Mouse (Mus musculus) left cerebral cortex, postnatal 14 days (tissue): ENCODE measurements around the gene Pilrb1. TPM values are rescaled to one million over a fixed set of nuclear protein-coding genes. Genes with fewer than 3 reads are reported as not detected.

Experiments
- DNase-seq, 2 experiments: peaks; one replicate each; pipeline ENCODE4 v3.0.0; 2021 to 2022; ENCODE audit warnings: low spot score in 2 of 2, mixed read lengths in 1 of 2
- intact Hi-C: fragments of 180-260 bp; cut with DNase I; formaldehyde crosslinking; loops from one replicate; pipeline ENCODE4 v1.15.1; 2025
- total RNA-seq, 2 experiments: library from RNA; stranded (reverse); gene quantifications; 2 replicates each; pipeline ENCODE4 v1.2.3; 2021

The Pilrb1 gene
- total RNA-seq, 2 experiments from 2014 or later = not detected

- intact Hi-C loops = no loop called here
- DNase-seq = no peak
Observed at GRCm38 (mm10) chr5:137831506-137831905, 26.4 kb downstream of the Pilrb1 start.

GRCm38 (mm10) chr5:137831106-137831505 is 26.8 kb downstream of the Pilrb1 start:
- DNase-seq = no peak
- intact Hi-C loops = no loop called here

GRCm38 (mm10) chr5:137830238-137830637 is 27.7 kb downstream of the Pilrb1 start:
- intact Hi-C loops = no loop called here

GRCm38 (mm10) chr5:137828694-137829093 is 29.2 kb downstream of the Pilrb1 start:
- intact Hi-C loops = no loop called here

More at GRCm38 (mm10) chr5:137830238-137830637, 27.7 kb downstream of the Pilrb1 start:
- DNase-seq = no peak

GRCm38 (mm10) chr5:137826421-137826820 is 31.5 kb downstream of the Pilrb1 start:
- no peak for DNase-seq
- intact Hi-C loops = no loop called here

More at GRCm38 (mm10) chr5:137828694-137829093, 29.2 kb downstream of the Pilrb1 start:
- no peak for DNase-seq

GRCm38 (mm10) chr5:137825971-137826370 is 31.9 kb downstream of the Pilrb1 start:
- DNase-seq = no peak
- intact Hi-C loops = no loop called here

- intact Hi-C loops = no loop called here
- no peak for DNase-seq
Observed at GRCm38 (mm10) chr5:137825030-137825429, 32.9 kb downstream of the Pilrb1 start.

- intact Hi-C loops = no loop called here
Observed at GRCm38 (mm10) chr5:137823455-137824045, 34.4 kb downstream of the Pilrb1 start.

GRCm38 (mm10) chr5:137822602-137823001 is 35.3 kb downstream of the Pilrb1 start:
- DNase-seq = no peak
- intact Hi-C loops = no loop called here

More at GRCm38 (mm10) chr5:137823455-137824045, 34.4 kb downstream of the Pilrb1 start:
- no peak for DNase-seq

GRCm38 (mm10) chr5:137822126-137822525 is 35.8 kb downstream of the Pilrb1 start:
- no peak for DNase-seq
- intact Hi-C loops = no loop called here

GRCm38 (mm10) chr5:137817466-137818222 is 40.3 kb downstream of the Pilrb1 start:
- intact Hi-C loops = no loop called here
- DNase-seq = no peak

GRCm38 (mm10) chr5:137808316-137808715 is 49.6 kb downstream of the Pilrb1 start:
- no peak for DNase-seq
- intact Hi-C loops = no loop called here

- DNase-seq = no peak
- intact Hi-C loops = no loop called here
Observed at GRCm38 (mm10) chr5:137806158-137806557, 51.7 kb downstream of the Pilrb1 start.

Other genes starting within 250 kb of the Pilrb1 start
- 10 to 100 TPM; 12.9 to 14.6 TPM for gene Pcolce, start 244.3 kb downstream of the Pilrb1 start, total RNA-seq
- under 1 TPM in 1 of 2 experiments, not detected in 1; 0.15 TPM for gene Fbxo24, start 229.1 kb downstream of the Pilrb1 start, total RNA-seq
- 10 to 100 TPM in 1 of 2 experiments, 1 to 10 TPM in 1; 7.1 to 13.7 TPM for gene Lrch4, start 229.0 kb downstream of the Pilrb1 start, total RNA-seq
- gene Gm20605, start 228.9 kb downstream of the Pilrb1 start, total RNA-seq = 10 to 100 TPM in 1 of 2 experiments, 1 to 10 TPM in 1; 8.8 to 10.6 TPM
- 1 to 10 TPM; 1.7 to 4.7 TPM for gene Sap25, start 216.8 kb downstream of the Pilrb1 start, total RNA-seq
- gene Irs3, start 212.4 kb downstream of the Pilrb1 start, total RNA-seq = under 1 TPM in 1 of 2 experiments, not detected in 1; 0.27 TPM
- gene Agfg2, start 173.4 kb downstream of the Pilrb1 start, total RNA-seq = 10 to 100 TPM; 38.7 to 40.8 TPM
- gene Nyap1, start 116.5 kb downstream of the Pilrb1 start, total RNA-seq = 10 to 100 TPM; 78.5 to 83.4 TPM
- 100 to 1,000 TPM; 169 to 181 TPM for gene Tsc22d4, start 112.4 kb downstream of the Pilrb1 start, total RNA-seq
- 10 to 100 TPM; 26.0 to 29.2 TPM for gene Ppp1r35, start 79.3 kb downstream of the Pilrb1 start, total RNA-seq
- gene Mepce, start 70.5 kb downstream of the Pilrb1 start, total RNA-seq = 10 to 100 TPM; 29.2 to 30.2 TPM
- 1 to 10 TPM; 4.4 to 7.4 TPM for gene Zcwpw1, start 70.3 kb downstream of the Pilrb1 start, total RNA-seq
- under 1 TPM; 0.53 to 0.72 TPM for gene Pilra, start 21.8 kb downstream of the Pilrb1 start, total RNA-seq
- gene Pilrb2, start 13.7 kb upstream of the Pilrb1 start, total RNA-seq = not detected
- under 1 TPM in 1 of 2 experiments, not detected in 1; 0.15 TPM for gene Cyp3a13, start 63.5 kb upstream of the Pilrb1 start, total RNA-seq
- gene Gjc3, start 105.0 kb upstream of the Pilrb1 start, total RNA-seq = 10 to 100 TPM; 12.4 to 14.7 TPM
- gene Azgp1, start 123.4 kb upstream of the Pilrb1 start, total RNA-seq = not detected
- gene Smok3a, start 163.2 kb upstream of the Pilrb1 start, total RNA-seq = not detected
- not detected for gene Smok3b, start 163.3 kb upstream of the Pilrb1 start, total RNA-seq
- gene Smok3c, start 195.1 kb upstream of the Pilrb1 start, total RNA-seq = not detected
- 10 to 100 TPM; 39.2 to 40.4 TPM for gene Zkscan1, start 227.0 kb upstream of the Pilrb1 start, total RNA-seq